Mouse (Mus musculus): Measurements from ENCODE around the gene Gse1. TPM values are rescaled to one million over a fixed set of nuclear protein-coding genes. Genes with fewer than 3 reads are reported as not detected.
A peak's percentile ranks its signal among the peaks of the same experiment; 100 is the strongest.

Gse1 gene
- polyA plus RNA-seq, 1 experiment from 2014 or later, result 11.3 TPM

GRCm38 (mm10) chr8:120204736-120205360 is 23.4 kb upstream of the Gse1 start:
- Histone ChIP-seq H3K9ac (ENCODE audit: low read depth, low read length) (no peak overlapping the region; the same call in 1 of the 2 replicates), H3K4me1 (ENCODE audit: control insufficient read depth, insufficient read depth, low read length) (peaks cover 16% of the 10 kb centered on the region), H3K9me3 (ENCODE audit: control insufficient read depth, low read length) (peaks cover 5% of the 10 kb centered on the region; the same call in 1 of the 2 replicates), H3K27ac (ENCODE audit: low read depth, low read length) (no peak overlapping the region), H3K4me3 (ENCODE audit: low read length) (no peak overlapping the region), H3K4me2 (replicated peaks; ENCODE audit: low read depth, low read length) (no peak overlapping the region), H3K27me3 (ENCODE audit: control insufficient read depth, insufficient read depth, low read length) (no peaks in the 10 kb centered on the region), H3K36me3 (ENCODE audit: control insufficient read depth, insufficient read depth, low read length) (no peaks in the 10 kb centered on the region)
- no peak for ATAC-seq (ENCODE audit: low FRiP score, low TSS enrichment)
- 68% methylated on average over 7 of the region's 7 CpGs for WGBS

GRCm38 (mm10) chr8:120205916-120206315 is 22.3 kb upstream of the Gse1 start:
- Histone ChIP-seq H3K27me3 (ENCODE audit: control insufficient read depth, insufficient read depth, low read length) (no peaks in the 10 kb centered on the region), H3K27ac (ENCODE audit: low read depth, low read length) (no peak overlapping the region), H3K4me1 (ENCODE audit: control insufficient read depth, insufficient read depth, low read length) (peaks cover 21% of the 10 kb centered on the region), H3K9me3 (ENCODE audit: control insufficient read depth, low read length) (no peaks in the 10 kb centered on the region), H3K9ac (ENCODE audit: low read depth, low read length) (no peak overlapping the region), H3K4me3 (ENCODE audit: low read length) (no peak overlapping the region), H3K36me3 (ENCODE audit: control insufficient read depth, insufficient read depth, low read length) (no peaks in the 10 kb centered on the region), H3K4me2 (replicated peaks; ENCODE audit: low read depth, low read length) (no peak overlapping the region)
- no peak for ATAC-seq (ENCODE audit: low FRiP score, low TSS enrichment)
- WGBS, result 81% methylated on average over 9 of the region's 9 CpGs

- Histone ChIP-seq H3K36me3 (ENCODE audit: control insufficient read depth, insufficient read depth, low read length) (no peaks in the 10 kb centered on the region), H3K27me3 (ENCODE audit: control insufficient read depth, insufficient read depth, low read length) (no peaks in the 10 kb centered on the region), H3K4me2 (replicated peaks; ENCODE audit: low read depth, low read length) (no peak overlapping the region), H3K4me1 (ENCODE audit: control insufficient read depth, insufficient read depth, low read length) (peaks cover 29% of the 10 kb centered on the region), H3K4me3 (ENCODE audit: low read length) (no peak overlapping the region), H3K27ac (ENCODE audit: low read depth, low read length) (no peak overlapping the region), H3K9me3 (ENCODE audit: control insufficient read depth, low read length) (no peaks in the 10 kb centered on the region), H3K9ac (ENCODE audit: low read depth, low read length) (no peak overlapping the region)
- 89% methylated on average over 8 of the region's 8 CpGs for WGBS
- ATAC-seq (ENCODE audit: low FRiP score, low TSS enrichment), result no peak
Measured at GRCm38 (mm10) chr8:120207364-120207763, 20.9 kb upstream of the Gse1 start.

- no peak for ATAC-seq (ENCODE audit: low FRiP score, low TSS enrichment)
- Histone ChIP-seq H3K4me2 (replicated peaks; ENCODE audit: low read depth, low read length) (no peak overlapping the region), H3K4me1 (ENCODE audit: control insufficient read depth, insufficient read depth, low read length) (peaks cover 29% of the 10 kb centered on the region), H3K27ac (ENCODE audit: low read depth, low read length) (no peak overlapping the region), H3K36me3 (ENCODE audit: control insufficient read depth, insufficient read depth, low read length) (no peaks in the 10 kb centered on the region), H3K9ac (ENCODE audit: low read depth, low read length) (no peak overlapping the region; the same call in 1 of the 2 replicates), H3K27me3 (ENCODE audit: control insufficient read depth, insufficient read depth, low read length) (no peaks in the 10 kb centered on the region), H3K4me3 (ENCODE audit: low read length) (no peak overlapping the region), H3K9me3 (ENCODE audit: control insufficient read depth, low read length) (no peaks in the 10 kb centered on the region)
- 15% methylated on average over 11 of the region's 11 CpGs for WGBS
Measured at GRCm38 (mm10) chr8:120208113-120208512, 20.1 kb upstream of the Gse1 start.

GRCm38 (mm10) chr8:120211345-120211744 is 16.9 kb upstream of the Gse1 start:
- ATAC-seq (ENCODE audit: low FRiP score, low TSS enrichment), result peak; percentile 22; the same call in 1 of the 2 replicates
- Histone ChIP-seq H3K4me1 (ENCODE audit: control insufficient read depth, insufficient read depth, low read length) (peaks cover 34% of the 10 kb centered on the region), H3K27me3 (ENCODE audit: control insufficient read depth, insufficient read depth, low read length) (no peaks in the 10 kb centered on the region), H3K4me3 (ENCODE audit: low read length) (no peak overlapping the region), H3K9me3 (ENCODE audit: control insufficient read depth, low read length) (no peaks in the 10 kb centered on the region), H3K9ac (ENCODE audit: low read depth, low read length) (no peak overlapping the region), H3K27ac (ENCODE audit: low read depth, low read length) (no peak overlapping the region), H3K36me3 (ENCODE audit: control insufficient read depth, insufficient read depth, low read length) (no peaks in the 10 kb centered on the region), H3K4me2 (replicated peaks; ENCODE audit: low read depth, low read length) (no peak overlapping the region)
- 11% methylated on average over 3 of the region's 4 CpGs for WGBS

GRCm38 (mm10) chr8:120212596-120212995 is 15.7 kb upstream of the Gse1 start:
- Histone ChIP-seq H3K27me3 (ENCODE audit: control insufficient read depth, insufficient read depth, low read length) (no peaks in the 10 kb centered on the region), H3K4me3 (ENCODE audit: low read length) (no peak overlapping the region), H3K36me3 (ENCODE audit: control insufficient read depth, insufficient read depth, low read length) (no peaks in the 10 kb centered on the region), H3K27ac (ENCODE audit: low read depth, low read length) (no peak overlapping the region), H3K4me1 (ENCODE audit: control insufficient read depth, insufficient read depth, low read length) (peaks cover 46% of the 10 kb centered on the region), H3K9ac (ENCODE audit: low read depth, low read length) (no peak overlapping the region), H3K9me3 (ENCODE audit: control insufficient read depth, low read length) (no peaks in the 10 kb centered on the region), H3K4me2 (replicated peaks; ENCODE audit: low read depth, low read length) (no peak overlapping the region)
- no peak for ATAC-seq (ENCODE audit: low FRiP score, low TSS enrichment)
- WGBS, result 93% methylated on average over 7 of the region's 7 CpGs

- no peak overlapping the region for H3K9ac ChIP-seq (ENCODE audit: low read depth, low read length)
- H3K36me3 ChIP-seq (ENCODE audit: control insufficient read depth, insufficient read depth, low read length), result no peaks in the 10 kb centered on the region
- no peak for ATAC-seq (ENCODE audit: low FRiP score, low TSS enrichment)
- H3K4me3 ChIP-seq (ENCODE audit: low read length), result no peak overlapping the region
- no peaks in the 10 kb centered on the region for H3K9me3 ChIP-seq (ENCODE audit: control insufficient read depth, low read length)
- no peak overlapping the region for H3K27ac ChIP-seq (ENCODE audit: low read depth, low read length)
- WGBS, result 93% methylated on average over 3 of the region's 3 CpGs
- H3K4me1 ChIP-seq (ENCODE audit: control insufficient read depth, insufficient read depth, low read length), result peaks cover 44% of the 10 kb centered on the region
- no peaks in the 10 kb centered on the region for H3K27me3 ChIP-seq (ENCODE audit: control insufficient read depth, insufficient read depth, low read length)
- no peak overlapping the region for H3K4me2 ChIP-seq (replicated peaks; ENCODE audit: low read depth, low read length)
Measured at GRCm38 (mm10) chr8:120213229-120213628, 15.0 kb upstream of the Gse1 start.

GRCm38 (mm10) chr8:120213939-120214338 is 14.3 kb upstream of the Gse1 start:
- Histone ChIP-seq H3K9me3 (ENCODE audit: control insufficient read depth, low read length) (no peaks in the 10 kb centered on the region), H3K27me3 (ENCODE audit: control insufficient read depth, insufficient read depth, low read length) (no peaks in the 10 kb centered on the region), H3K36me3 (ENCODE audit: control insufficient read depth, insufficient read depth, low read length) (no peaks in the 10 kb centered on the region), H3K9ac (ENCODE audit: low read depth, low read length) (no peak overlapping the region), H3K4me1 (ENCODE audit: control insufficient read depth, insufficient read depth, low read length) (peaks cover 43% of the 10 kb centered on the region), H3K4me3 (ENCODE audit: low read length) (no peak overlapping the region), H3K4me2 (replicated peaks; ENCODE audit: low read depth, low read length) (no peak overlapping the region), H3K27ac (ENCODE audit: low read depth, low read length) (no peak overlapping the region)
- WGBS, result 71% methylated on average over 5 of the region's 5 CpGs
- no peak for ATAC-seq (ENCODE audit: low FRiP score, low TSS enrichment)

- Histone ChIP-seq H3K4me2 (replicated peaks; ENCODE audit: low read depth, low read length) (no peak overlapping the region), H3K27me3 (ENCODE audit: control insufficient read depth, insufficient read depth, low read length) (no peaks in the 10 kb centered on the region), H3K9me3 (ENCODE audit: control insufficient read depth, low read length) (no peaks in the 10 kb centered on the region), H3K36me3 (ENCODE audit: control insufficient read depth, insufficient read depth, low read length) (no peaks in the 10 kb centered on the region), H3K4me1 (ENCODE audit: control insufficient read depth, insufficient read depth, low read length) (peaks cover 40% of the 10 kb centered on the region), H3K27ac (ENCODE audit: low read depth, low read length) (peak overlapping the region; percentile 55; the same call in 1 of the 2 replicates), H3K4me3 (ENCODE audit: low read length) (no peak overlapping the region), H3K9ac (ENCODE audit: low read depth, low read length) (no peak overlapping the region)
- ATAC-seq (ENCODE audit: low FRiP score, low TSS enrichment), result peak; percentile 74
- WGBS, result 19% methylated on average over 7 of the region's 7 CpGs
Measured at GRCm38 (mm10) chr8:120215416-120216141, 12.7 kb upstream of the Gse1 start.

Data from kidney, embryonic 14.5 days (tissue).